Mouse (Mus musculus): ENCODE results near the gene Tns1.

Gene Tns1

DNA sequence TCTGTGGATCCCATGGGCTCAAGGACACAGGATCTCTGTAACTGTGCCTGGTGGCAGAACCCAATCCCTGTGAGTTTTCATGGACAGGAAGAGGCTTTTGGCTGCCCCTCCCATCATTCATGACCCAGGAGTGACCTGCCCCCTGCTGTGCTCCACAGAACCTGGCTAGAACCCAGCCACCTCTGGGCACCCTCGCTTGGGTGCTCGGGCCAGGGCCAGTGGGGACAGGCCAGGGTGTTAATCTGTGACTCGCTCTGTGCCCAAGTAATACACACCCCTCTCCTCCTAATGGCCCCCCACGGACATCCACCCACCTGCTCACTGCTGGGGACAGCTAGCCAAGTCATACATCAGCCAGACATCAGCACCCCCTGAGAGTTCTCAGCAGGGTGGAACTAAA, 65.9 kb downstream of the Tns1 start:
- no peak for DNase-seq (ENCODE audit: low spot score)

- no peak for DNase-seq (ENCODE audit: low spot score)
Observed at GRCm38 (mm10) chr1:74057501-74057900, 66.7 kb downstream of the Tns1 start.

- no peak for DNase-seq (ENCODE audit: low spot score)
Observed at GRCm38 (mm10) chr1:74055552-74055951, 68.7 kb downstream of the Tns1 start.

GRCm38 (mm10) chr1:74054471-74054870, 69.8 kb downstream of the Tns1 start:
- no peak for DNase-seq (ENCODE audit: low spot score)

- DNase-seq (ENCODE audit: low spot score) = peak; percentile 78
Observed at GRCm38 (mm10) chr1:74054007-74054406, 70.2 kb downstream of the Tns1 start.

DNA sequence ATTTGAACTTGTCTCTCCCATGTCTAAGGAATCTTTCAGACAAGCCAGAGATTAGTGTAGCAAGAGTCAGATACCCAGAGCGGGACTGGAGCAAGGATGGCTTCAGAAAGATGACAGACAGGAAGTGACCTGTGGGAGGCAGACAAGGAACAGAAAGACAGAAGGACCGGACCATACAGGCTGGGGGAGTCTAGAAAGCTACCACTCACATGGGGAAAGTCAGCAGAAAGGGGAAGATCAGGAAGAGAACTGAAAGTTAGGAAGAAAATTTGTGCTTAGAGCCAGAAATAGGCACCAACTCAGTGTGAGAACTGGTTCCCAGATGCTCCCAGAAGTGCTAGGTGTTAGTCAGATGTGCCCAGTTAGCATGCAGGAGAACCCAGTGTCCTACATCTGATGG, 71.2 kb downstream of the Tns1 start:
- DNase-seq (ENCODE audit: low spot score) = no peak

DNA sequence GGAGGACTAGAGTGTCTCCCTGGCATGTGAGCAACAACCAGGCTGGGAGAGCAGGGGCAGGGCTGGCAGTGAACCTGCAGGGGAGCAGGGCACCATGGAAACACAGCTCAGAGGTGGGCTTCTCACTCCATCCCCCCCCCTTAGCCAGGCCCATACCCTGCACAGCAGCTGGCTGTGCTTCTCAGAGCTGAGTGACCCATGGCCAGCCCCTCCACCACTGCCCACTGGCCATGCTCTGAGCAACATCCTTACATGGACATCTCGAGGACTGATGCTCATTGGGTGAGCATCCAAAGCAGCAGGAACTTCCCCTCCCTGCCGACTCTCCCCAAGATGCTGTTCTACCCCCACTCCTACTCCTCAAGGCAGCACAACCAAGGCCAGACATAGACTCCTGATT, 72.9 kb downstream of the Tns1 start:
- no peak for DNase-seq (ENCODE audit: low spot score)

GRCm38 (mm10) chr1:74049430-74049829, 74.8 kb downstream of the Tns1 start:
- no peak for DNase-seq (ENCODE audit: low spot score)

- DNase-seq (ENCODE audit: low spot score) = no peak
Observed at GRCm38 (mm10) chr1:74047722-74048121, 76.5 kb downstream of the Tns1 start.

- no peak for DNase-seq (ENCODE audit: low spot score)
Observed at GRCm38 (mm10) chr1:74047311-74047710, 76.9 kb downstream of the Tns1 start.

DNA sequence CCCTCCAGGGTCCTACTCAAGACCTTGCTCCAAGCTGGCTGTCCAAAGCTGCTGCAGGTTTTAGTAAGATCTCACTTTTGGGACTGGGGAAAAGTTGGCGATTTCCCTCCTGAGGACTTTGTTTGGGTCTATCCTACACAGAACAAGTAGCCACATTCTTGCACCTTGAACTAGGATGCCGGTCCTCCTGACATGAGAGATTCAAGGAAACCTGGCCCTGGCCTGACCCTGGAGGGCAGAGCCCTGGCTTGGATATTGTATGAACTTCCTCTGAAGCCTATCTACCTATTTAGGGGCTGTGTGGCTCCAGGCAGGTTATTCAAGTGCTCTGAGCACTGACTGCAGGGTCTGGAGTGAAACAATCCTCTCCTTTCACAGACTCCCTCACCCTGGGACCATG, 79.2 kb downstream of the Tns1 start:
- no peak for DNase-seq (ENCODE audit: low spot score)

DNA sequence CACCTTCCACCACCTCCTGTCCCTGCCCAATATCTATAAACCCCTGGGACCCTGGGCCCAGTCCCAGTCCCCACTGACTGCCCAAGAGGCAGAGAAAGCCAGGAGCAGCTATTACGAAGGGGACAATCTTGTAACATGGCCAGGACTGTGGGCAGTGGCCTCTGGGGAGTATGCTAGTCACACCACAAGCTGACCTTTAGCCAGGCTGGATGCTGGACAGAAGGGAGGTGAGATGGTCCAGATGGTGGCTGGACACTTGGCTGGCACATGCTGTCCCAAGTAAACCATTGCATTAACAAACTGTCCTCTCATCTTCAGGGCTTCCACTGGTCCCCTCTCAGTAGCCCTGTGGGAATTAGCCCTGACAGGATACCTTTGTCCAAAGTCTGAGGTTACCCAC, 79.8 kb downstream of the Tns1 start:
- DNase-seq (ENCODE audit: low spot score) = no peak

DNA sequence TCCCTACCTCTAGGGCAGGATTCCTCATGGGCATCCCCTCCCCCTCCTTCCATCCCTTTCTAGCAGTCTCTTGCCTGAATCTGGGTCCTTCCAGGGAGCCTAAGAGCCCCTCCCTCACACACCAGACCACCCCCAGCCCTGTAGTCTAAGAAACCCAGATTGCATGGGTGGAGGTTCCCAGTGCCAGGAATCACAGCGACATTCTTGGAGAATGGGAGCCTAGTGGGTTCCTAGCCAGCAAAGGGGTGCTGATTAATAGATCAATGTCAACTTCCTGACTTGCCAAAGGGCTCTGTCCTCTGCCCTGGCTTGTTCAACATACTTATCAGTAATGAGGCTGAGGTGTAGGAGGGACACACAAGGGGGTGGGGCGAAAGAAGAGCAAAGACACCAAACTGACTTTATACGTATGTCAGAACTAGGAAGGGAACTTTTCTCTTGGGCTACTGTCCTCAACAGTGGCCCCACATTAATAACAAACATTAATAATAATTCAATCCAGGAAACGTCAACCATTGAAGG, 80.6 kb downstream of the Tns1 start:
- no peak for DNase-seq (ENCODE audit: low spot score)

- no peak for DNase-seq (ENCODE audit: low spot score)
Observed at GRCm38 (mm10) chr1:74042711-74043467, 81.4 kb downstream of the Tns1 start.

GRCm38 (mm10) chr1:74041692-74042091, 82.6 kb downstream of the Tns1 start:
- peak; percentile 79 for DNase-seq (ENCODE audit: low spot score)

DNA sequence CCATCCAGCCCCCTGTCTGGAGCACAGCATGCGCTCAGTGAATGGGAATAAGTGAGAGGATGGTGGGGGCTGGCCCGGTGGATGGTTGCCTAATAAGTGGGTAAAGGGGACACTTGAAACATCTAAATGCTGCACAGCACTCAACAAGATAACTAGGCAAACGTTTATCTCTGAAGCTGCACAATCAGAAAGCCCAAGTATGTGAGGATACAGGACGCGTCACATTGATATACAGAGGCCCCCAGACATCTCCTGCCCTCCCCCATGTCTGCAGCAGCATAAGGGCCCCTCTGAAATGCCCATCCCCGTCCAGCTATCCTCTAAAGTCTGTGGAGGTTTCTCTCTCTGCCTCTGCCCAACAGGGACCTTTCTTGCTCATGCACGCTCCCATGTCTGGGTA, 83.1 kb downstream of the Tns1 start:
- no peak for DNase-seq (ENCODE audit: low spot score)

DNA sequence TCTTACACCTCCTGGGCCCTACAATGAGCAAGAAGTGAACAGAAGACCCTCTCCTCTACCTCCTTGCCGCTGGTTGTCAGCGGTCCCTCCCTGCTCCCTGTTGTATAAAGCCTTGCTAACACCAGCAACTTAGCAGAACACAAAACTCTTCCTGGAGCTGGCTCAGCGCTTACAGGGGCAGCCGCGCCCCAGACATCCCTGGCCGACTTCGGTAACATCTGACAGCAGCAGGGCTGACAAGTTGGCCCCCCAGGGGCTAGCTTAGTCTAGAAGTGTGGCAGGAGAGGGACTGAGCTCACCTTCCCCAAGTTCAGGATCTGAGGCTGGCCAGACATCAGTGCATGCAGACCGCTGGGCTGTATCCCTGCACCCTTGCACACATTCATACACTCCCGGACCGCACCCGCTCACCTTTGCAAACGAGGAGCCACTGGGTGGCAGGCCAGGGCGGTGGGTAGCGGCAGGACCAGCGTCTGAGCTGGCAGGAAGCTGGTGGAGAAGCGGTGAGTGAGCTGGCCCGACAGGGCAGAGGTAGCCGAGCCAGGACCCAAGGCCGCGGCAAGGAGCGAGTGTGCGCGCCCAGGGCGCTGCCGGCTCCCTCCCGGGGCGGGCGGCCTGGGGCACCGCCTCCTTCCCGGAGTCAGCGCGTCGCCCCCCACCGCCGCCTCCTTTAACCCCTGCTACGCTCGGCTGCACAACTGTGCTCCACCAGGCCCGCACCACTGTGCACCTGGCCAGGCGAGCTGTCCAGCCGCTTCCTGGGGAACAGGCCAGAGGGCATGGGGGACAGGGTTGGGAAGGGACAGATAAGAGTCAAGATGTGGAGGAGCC, 87.5 kb downstream of the Tns1 start:
- DNase-seq (ENCODE audit: low spot score) = no peak

GRCm38 (mm10) chr1:74035912-74036489, 88.2 kb downstream of the Tns1 start:
- DNase-seq (ENCODE audit: low spot score) = no peak

DNA sequence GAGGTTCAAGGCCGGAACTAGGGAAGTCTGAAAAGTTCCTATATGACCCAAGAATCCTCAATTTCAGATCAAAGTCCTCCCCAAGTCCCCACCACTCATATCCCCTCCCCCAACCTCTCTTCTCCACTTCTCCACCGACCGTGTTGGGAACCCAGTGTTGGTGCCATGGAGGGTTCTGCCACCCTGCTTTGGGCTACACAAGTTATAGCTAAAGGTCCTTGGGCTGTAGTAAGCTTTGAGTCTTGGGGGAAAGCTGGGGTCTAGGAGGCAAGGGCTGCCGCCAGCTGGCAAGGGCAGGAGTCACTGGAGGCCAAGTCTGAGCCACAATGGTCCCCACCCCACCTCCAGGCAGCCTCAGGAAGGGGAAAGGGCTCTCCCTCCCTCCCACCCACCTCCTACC, 88.8 kb downstream of the Tns1 start:
- DNase-seq (ENCODE audit: low spot score) = no peak

DNA sequence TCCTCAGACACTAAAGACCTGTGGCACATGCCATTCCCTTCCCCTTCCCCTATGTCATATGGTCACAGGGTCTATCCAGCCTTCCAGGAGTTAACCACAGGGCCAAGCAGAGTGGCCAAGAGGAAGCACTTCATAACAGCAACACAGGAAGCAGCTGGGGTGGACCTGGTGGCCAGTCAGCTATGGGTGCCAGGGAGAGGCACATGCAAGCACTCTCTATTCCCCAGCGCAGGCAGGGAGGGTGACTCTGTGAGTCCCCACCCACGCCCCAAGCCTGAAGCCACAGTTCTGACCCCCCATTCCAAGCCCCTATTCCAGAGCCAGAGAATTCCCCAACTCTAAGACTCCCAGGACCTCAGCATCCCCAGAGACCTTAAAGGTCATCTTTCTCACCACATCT, 89.5 kb downstream of the Tns1 start:
- no peak for DNase-seq (ENCODE audit: low spot score)

- DNase-seq (ENCODE audit: low spot score) = no peak
Observed at GRCm38 (mm10) chr1:74034211-74034610, 90.0 kb downstream of the Tns1 start.

DNA sequence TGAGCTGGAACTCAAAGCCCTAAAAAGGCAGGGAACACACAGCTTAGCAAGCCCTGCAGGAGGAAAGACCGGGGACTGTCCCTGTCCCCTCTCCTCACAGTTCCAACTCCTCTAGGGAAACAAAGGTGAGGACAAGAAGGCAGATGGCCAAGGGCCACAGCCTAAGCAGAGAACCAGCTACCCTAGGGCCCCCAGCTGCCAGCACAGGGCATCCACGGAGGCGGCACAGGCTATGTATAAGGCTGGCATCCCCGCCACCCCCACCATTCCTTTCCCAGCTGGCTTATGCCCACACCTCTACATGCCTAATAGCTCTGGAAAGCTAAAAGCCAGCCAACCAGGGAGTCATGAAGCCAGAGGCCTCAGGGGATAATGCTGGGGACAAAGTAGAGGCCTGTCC, 90.8 kb downstream of the Tns1 start:
- no peak for DNase-seq (ENCODE audit: low spot score)

DNA sequence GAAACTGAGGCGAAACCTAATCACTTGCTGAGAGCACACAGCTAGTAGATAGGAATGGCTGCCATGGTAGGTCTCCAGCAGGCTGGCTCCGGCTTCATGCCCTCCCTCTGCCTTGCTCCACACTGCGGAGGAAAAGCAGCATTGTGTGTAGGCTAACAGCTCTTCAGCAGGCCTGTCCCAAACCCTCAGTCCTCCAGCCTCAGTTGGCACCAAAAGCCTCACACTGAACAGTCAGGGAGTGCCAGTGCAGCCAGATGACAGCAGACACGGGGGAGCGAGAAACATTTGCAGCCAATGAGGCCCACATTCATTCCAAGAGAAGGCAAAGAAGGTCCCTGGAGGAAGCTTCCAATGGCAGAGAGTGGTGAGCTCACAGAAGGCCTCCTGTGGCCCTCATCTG, 91.3 kb downstream of the Tns1 start:
- no peak for DNase-seq (ENCODE audit: low spot score)

Measured in embryo, embryonic 10.5 days (tissue).